Mouse (Mus musculus) left cerebral cortex, postnatal 4 days (tissue): Measurements from ENCODE around the gene Mrm2. TPM values are rescaled to one million over a fixed set of nuclear protein-coding genes. Genes with fewer than 3 reads are reported as not detected.

Experiments
- DNase-seq: peaks from one replicate; pipeline ENCODE4 v3.0.0-alpha.2; 2022
- intact Hi-C: fragments of 180-260 bp; cut with DNase I; formaldehyde crosslinking; loops from one replicate; pipeline ENCODE4 v1.15.1; 2025
- total RNA-seq, 2 experiments: library from RNA; stranded (reverse); gene quantifications; 2 replicates each; pipeline ENCODE4 v1.2.3; 2021

The Mrm2 gene
- total RNA-seq, 2 experiments from 2014 or later = 10.2 to 11.3 TPM

DNA sequence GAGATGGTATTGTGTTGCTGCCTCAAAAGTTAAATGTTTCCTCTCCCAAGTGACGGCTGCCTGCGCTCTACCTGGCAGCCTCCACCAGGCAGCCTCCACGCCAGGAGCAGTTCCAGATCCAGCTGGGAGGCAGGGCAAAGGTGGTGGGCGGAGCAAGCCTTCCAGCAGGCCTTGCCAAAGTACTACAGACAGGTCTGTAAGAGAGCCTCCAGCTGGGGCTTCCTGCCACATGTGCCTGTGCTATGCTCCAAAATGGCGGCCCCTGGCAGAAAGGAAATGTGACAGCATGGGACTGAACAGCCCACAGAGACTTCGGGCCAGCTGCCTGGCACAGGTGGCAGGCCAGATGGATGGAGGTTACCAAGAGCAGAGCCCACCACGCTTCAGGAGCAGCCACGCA lies 49.3 kb downstream of the Mrm2 start:
- intact Hi-C loops = loop anchor here (10.0 kb wide), 1 partner anchor 228 kb away; no protein-coding TSS in a partner anchor
- DNase-seq = peak; percentile 90

GRCm38 (mm10) chr5:140280205-140280604 lies 51.5 kb downstream of the Mrm2 start:
- intact Hi-C loops = loop anchor here (10.0 kb wide), 1 partner anchor 225 kb away; no protein-coding TSS in a partner anchor
- no peak for DNase-seq

Other genes starting within 250 kb of the Mrm2 start
- 10 to 100 TPM; 24.1 to 24.7 TPM for gene Mad1l1, start 10.3 kb downstream of the Mrm2 start, total RNA-seq
- 1 to 10 TPM; 7.1 to 8.3 TPM for gene Nudt1, start 10.2 kb downstream of the Mrm2 start, total RNA-seq
- 10 to 100 TPM; 26.8 to 30.5 TPM for gene Snx8, start 57.4 kb upstream of the Mrm2 start, total RNA-seq
- gene Eif3b, start 87.4 kb upstream of the Mrm2 start, total RNA-seq = 100 to 1,000 TPM; 124 to 127 TPM
- gene Gm4869, start 113.7 kb upstream of the Mrm2 start, total RNA-seq = not detected
- gene Chst12, start 173.7 kb upstream of the Mrm2 start, total RNA-seq = 10 to 100 TPM; 19.7 to 20.9 TPM
- gene Grifin, start 233.2 kb upstream of the Mrm2 start, total RNA-seq = not detected